Mouse (Mus musculus) thymus, adult 2 months (tissue): ENCODE data around the gene Gm10447. TPM values are rescaled to one million over a fixed set of nuclear protein-coding genes. Genes with fewer than 3 reads are reported as not detected.

ENCODE experiments used
- DNase-seq: peaks from one replicate; pipeline ENCODE4 v3.0.0; 2021
- H3K27ac ChIP-seq: fragments of 200-500 bp; 2 replicates; pipeline ENCODE4 v1.5.1; 2012; ENCODE audit warnings: low read length, control low read depth; ENCODE audit not compliant: control insufficient read depth, insufficient read depth
- H3K27me3 ChIP-seq: fragments of 200-500 bp; 2 replicates; pipeline ENCODE4 v1.6.1; 2012; ENCODE audit warnings: mild to moderate bottlenecking, low read length, moderate library complexity, mixed read lengths; ENCODE audit not compliant: control insufficient read depth, insufficient read depth
- H3K36me3 ChIP-seq: fragments of 200-500 bp; 2 replicates; pipeline ENCODE4 v1.6.1; 2012; ENCODE audit warnings: mild to moderate bottlenecking, low read length, moderate library complexity; ENCODE audit not compliant: control insufficient read depth, insufficient read depth
- H3K4me1 ChIP-seq: fragments of 200-500 bp; replicated peaks from 2 replicates; pipeline ENCODE4 v1.6.1; 2012; ENCODE audit warnings: low read length; ENCODE audit not compliant: control insufficient read depth, insufficient read depth
- H3K4me3 ChIP-seq: fragments of 200-500 bp; 2 replicates; pipeline ENCODE4 v1.5.1; 2012; ENCODE audit warnings: mild to moderate bottlenecking, low read length, control low read depth, moderate library complexity; ENCODE audit not compliant: control insufficient read depth, insufficient read depth
- CTCF ChIP-seq: fragments of 200-500 bp; IDR thresholded peaks from 2 replicates; pipeline ENCODE4 v1.5.1; 2012; ENCODE audit warnings: mild to moderate bottlenecking, control low read depth, low read length, moderate library complexity, borderline replicate concordance; ENCODE audit not compliant: control insufficient read depth, poor library complexity, insufficient read depth; ENCODE audit errors: extremely low read depth
- POLR2A ChIP-seq: fragments of 200-500 bp; IDR thresholded peaks from 2 replicates; pipeline ENCODE4 v1.6.1; 2012; ENCODE audit warnings: mild to moderate bottlenecking, low read length, control low read depth, moderate library complexity; ENCODE audit not compliant: control insufficient read depth, poor library complexity, insufficient read depth; ENCODE audit errors: extremely low read depth
- WGBS: fragments of 180-500 bp; shearing (Covaris S2); methylation state at CpG from one replicate; pipeline ENCODE4 v1.1.7; 2018; 5-methylcytosine and 5-hydroxymethylcytosine counted together
- polyA plus RNA-seq: library from polyadenylated mRNA; depleted of rRNA; stranded (reverse); fragments of >200 nt; gene quantifications from 2 replicates; pipeline ENCODE4 v1.2.3, GENCODE M21; 2012

The Gm10447 gene
- polyA plus RNA-seq, 1 experiment = 0.08 TPM

DNA sequence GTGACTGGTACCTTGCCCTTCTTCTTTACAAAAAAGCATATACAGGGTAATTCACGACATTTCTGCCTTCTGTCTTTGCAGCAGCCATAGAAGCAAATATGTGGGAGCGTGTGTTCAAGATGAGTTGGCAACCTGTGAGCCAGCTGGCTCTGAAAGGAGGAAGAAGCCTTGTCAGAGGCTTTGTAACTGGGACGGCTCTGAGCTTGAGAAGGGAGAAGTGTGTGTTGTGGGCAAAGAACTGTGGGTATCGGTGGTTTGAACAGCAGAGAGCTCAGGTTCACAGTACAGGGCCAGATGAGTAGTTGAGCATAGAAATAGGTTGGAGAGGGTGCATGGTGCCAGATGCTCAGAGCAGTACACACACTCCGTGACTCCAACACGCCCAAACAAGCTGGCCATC lies 40.0 kb upstream of the Gm10447 start:
- no peaks in the 10 kb centered on the region for H3K36me3 ChIP-seq
- TF ChIP-seq POLR2A (no peak), CTCF (no peak)
- no peaks in the 10 kb centered on the region for H3K27me3 ChIP-seq
- peak; percentile 20 for DNase-seq
- 3% methylated on average over 6 of the region's 6 CpGs for WGBS
- no peak overlapping the region for H3K4me3 ChIP-seq
- peaks cover 8% of the 10 kb centered on the region for H3K4me1 ChIP-seq
- H3K27ac ChIP-seq = peak overlapping the region; percentile 40; the same call in 1 of the 2 replicates

- TF ChIP-seq CTCF = no peak
- Histone ChIP-seq H3K27ac (no peak overlapping the region), H3K27me3 (no peaks in the 10 kb centered on the region), H3K36me3 (no peaks in the 10 kb centered on the region), H3K4me1 (peaks cover 8% of the 10 kb centered on the region), H3K4me3 (no peak overlapping the region)
- WGBS = 94% methylated on average over 6 of the region's 6 CpGs
- no peak for DNase-seq
Observed at GRCm38 (mm10) chr11:53495417-53495816, 38.5 kb upstream of the Gm10447 start.

DNA sequence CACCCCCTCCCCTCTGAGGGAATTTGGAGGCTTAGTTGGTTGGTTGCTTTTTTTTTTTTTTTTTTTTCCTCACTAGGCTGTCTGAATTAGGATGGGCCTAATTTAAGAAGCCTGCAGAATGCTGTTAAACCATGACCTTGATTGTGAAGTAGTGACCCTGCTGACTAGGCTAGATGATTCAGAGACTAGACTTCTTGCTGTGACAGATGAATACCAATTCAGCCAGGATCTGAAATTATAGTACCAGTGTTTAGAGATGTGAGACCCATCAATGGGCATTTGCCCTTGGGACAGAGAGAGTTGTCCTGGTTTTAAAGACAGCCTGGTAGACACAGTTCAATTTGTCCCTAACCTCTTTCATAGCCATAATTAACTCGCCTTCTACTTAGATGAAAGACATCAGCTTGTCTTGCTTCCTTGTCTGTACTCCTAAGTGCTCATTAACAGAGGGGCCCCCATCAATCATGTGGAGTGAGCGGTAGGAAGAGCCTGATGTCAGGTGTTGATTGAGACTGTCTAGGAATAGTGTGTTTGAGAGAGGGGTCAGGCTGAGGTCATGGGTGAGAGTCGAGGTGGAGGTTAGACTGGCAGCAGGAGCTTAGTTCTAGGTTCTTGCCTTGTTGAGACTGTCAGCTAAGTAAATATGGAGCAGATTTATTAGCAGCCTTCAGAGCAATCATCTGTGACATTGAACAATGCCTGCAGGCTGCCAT lies 36.5 kb upstream of the Gm10447 start:
- no peaks in the 10 kb centered on the region for H3K36me3 ChIP-seq
- no peaks in the 10 kb centered on the region for H3K27me3 ChIP-seq
- no peak overlapping the region for H3K4me3 ChIP-seq
- WGBS = 90% methylated on average over 3 of the region's 3 CpGs
- no peak for DNase-seq
- H3K27ac ChIP-seq = no peak overlapping the region
- peaks cover 8% of the 10 kb centered on the region for H3K4me1 ChIP-seq
- no peak for TF ChIP-seq CTCF
- no peak for TF ChIP-seq POLR2A

DNA sequence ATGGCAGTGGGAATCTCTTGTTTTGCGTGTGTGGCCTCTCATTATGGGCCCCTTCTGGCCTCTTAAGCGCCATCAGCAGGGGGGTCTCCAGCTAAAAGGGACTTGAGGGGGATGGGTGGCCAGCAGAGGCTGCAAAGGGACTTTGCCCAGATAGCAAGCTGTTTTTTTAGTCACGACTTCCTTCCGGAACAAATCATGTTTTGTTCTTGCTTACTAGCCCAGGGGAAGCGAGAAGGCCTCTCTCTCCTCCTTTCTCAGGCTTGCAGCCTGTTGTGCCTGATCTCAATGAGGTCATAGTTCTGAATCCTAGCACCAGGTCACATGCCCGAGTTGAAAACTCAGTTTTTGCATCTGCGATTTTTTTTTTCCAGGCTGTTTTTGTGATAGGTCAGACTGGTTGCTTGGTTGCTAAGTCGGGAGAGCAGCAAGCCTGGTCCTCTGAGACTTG lies 35.1 kb upstream of the Gm10447 start:
- no peak overlapping the region for H3K27ac ChIP-seq
- 72% methylated on average over 8 of the region's 8 CpGs for WGBS

GRCm38 (mm10) chr11:53489421-53489820 lies 32.5 kb upstream of the Gm10447 start:
- WGBS = 94% methylated on average over 9 of the region's 9 CpGs
- Histone ChIP-seq H3K27me3 (peaks cover 3% of the 10 kb centered on the region; the same call in 1 of the 2 replicates), H3K27ac (no peak overlapping the region), H3K4me3 (no peak overlapping the region), H3K4me1 (0 out of 2 replicates have a peak, but pooled peaks cover 4% of the 10 kb centered on the region), H3K36me3 (no peaks in the 10 kb centered on the region)
- no peak for TF ChIP-seq POLR2A
- TF ChIP-seq CTCF = no peak
- DNase-seq = no peak

More for the DNA sequence above, 35.1 kb upstream of the Gm10447 start:
- peaks cover 7% of the 10 kb centered on the region for H3K4me1 ChIP-seq
- no peak for DNase-seq
- no peak overlapping the region for H3K4me3 ChIP-seq
- TF ChIP-seq POLR2A (no peak), CTCF (no peak)
- H3K36me3 ChIP-seq = no peaks in the 10 kb centered on the region
- H3K27me3 ChIP-seq = peaks cover 3% of the 10 kb centered on the region; the same call in 1 of the 2 replicates

DNA sequence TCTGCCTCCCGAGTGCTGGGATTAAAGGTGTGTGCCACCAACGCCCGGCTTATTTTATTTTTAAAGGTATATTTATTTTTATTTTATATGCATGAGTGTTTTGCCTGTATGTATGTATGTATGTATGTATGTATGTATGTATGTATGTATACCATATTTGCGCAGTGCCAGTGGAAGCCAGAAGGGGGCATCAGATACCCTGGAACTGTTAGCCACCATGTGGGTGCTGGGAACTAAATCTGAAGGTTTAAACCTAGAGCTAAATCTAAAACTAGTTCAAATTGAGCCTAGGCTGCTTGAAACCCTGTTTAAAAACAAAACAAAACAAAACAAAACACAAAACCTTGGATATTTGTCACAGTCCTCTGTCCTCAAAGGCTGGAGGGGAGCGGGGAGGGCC lies 32.1 kb upstream of the Gm10447 start:
- H3K27me3 ChIP-seq = peaks cover 3% of the 10 kb centered on the region; the same call in 1 of the 2 replicates
- no peak for DNase-seq
- TF ChIP-seq POLR2A = no peak
- no peak for TF ChIP-seq CTCF
- 97% methylated on average over 5 of the region's 5 CpGs for WGBS
- no peak overlapping the region for H3K4me3 ChIP-seq
- 0 out of 2 replicates have a peak, but pooled peaks cover 4% of the 10 kb centered on the region for H3K4me1 ChIP-seq
- no peaks in the 10 kb centered on the region for H3K36me3 ChIP-seq
- no peak overlapping the region for H3K27ac ChIP-seq
